Mouse (Mus musculus) left cerebral cortex, postnatal 36 days (tissue): ENCODE measurements around the gene Spata31d1d. TPM values are rescaled to one million over a fixed set of nuclear protein-coding genes. Genes with fewer than 3 reads are reported as not detected.

Source experiments
- DNase-seq, 2 experiments: peaks; one replicate each; pipeline ENCODE4 v3.0.0; 2021 to 2022; ENCODE audit warnings: low spot score in 2 of 2, mixed read lengths in 1 of 2
- intact Hi-C: fragments of 180-260 bp; cut with DNase I; formaldehyde crosslinking; loops from one replicate; pipeline ENCODE4 v1.15.1; 2025
- total RNA-seq, 2 experiments: library from RNA; stranded (reverse); gene quantifications; 2 replicates each; pipeline ENCODE4 v1.2.3; 2021

The Spata31d1d gene
- total RNA-seq, 2 experiments from 2014 or later: not detected

GRCm38 (mm10) chr13:59688338-59688770 is 43.2 kb downstream of the Spata31d1d start:
- no peak for DNase-seq
- intact Hi-C loops: no loop called here

- DNase-seq: no peak
- intact Hi-C loops: no loop called here
These were observed 46.3 kb downstream of the Spata31d1d start for GRCm38 (mm10) chr13:59685236-59685635.

- intact Hi-C loops: no loop called here
- no peak for DNase-seq
These were observed 48.9 kb downstream of the Spata31d1d start for GRCm38 (mm10) chr13:59682629-59683028.

GRCm38 (mm10) chr13:59679908-59680307 is 51.6 kb downstream of the Spata31d1d start:
- intact Hi-C loops: no loop called here
- DNase-seq: no peak

- intact Hi-C loops: no loop called here
- no peak for DNase-seq
These were observed 52.2 kb downstream of the Spata31d1d start for GRCm38 (mm10) chr13:59679306-59679705.

GRCm38 (mm10) chr13:59676316-59677229 is 55.0 kb downstream of the Spata31d1d start:
- DNase-seq: no peak
- intact Hi-C loops: no loop called here

Other genes starting within 250 kb of the Spata31d1d start
- 100 to 1,000 TPM; 340 to 342 TPM for gene Agtpbp1, start 146.5 kb downstream of the Spata31d1d start, total RNA-seq
- 10 to 100 TPM; 81.2 to 93.5 TPM for gene Naa35, start 146.5 kb downstream of the Spata31d1d start, total RNA-seq
- 10 to 100 TPM; 17.2 to 20.5 TPM for gene Golm1, start 55.9 kb downstream of the Spata31d1d start, total RNA-seq
- not detected for gene 4921517D22Rik, start 37.6 kb downstream of the Spata31d1d start, total RNA-seq
- gene Spata31d1a, start 21.4 kb downstream of the Spata31d1d start, total RNA-seq: under 1 TPM; 0.12 to 0.25 TPM
- not detected for gene Spata31d1b, start 19.5 kb downstream of the Spata31d1d start, total RNA-seq
- gene 1700014D04Rik, start 15.0 kb upstream of the Spata31d1d start, total RNA-seq: 1 to 10 TPM in 1 of 2 experiments, under 1 TPM in 1; 0.86 to 1.3 TPM
- gene Isca1, start 38.1 kb upstream of the Spata31d1d start, total RNA-seq: 100 to 1,000 TPM; 146 to 158 TPM
- gene Gm49354, start 50.5 kb upstream of the Spata31d1d start, total RNA-seq: not detected
- gene Tut7, start 91.4 kb upstream of the Spata31d1d start, total RNA-seq: 10 to 100 TPM; 56.0 to 66.8 TPM